In the genomic region with DNA sequence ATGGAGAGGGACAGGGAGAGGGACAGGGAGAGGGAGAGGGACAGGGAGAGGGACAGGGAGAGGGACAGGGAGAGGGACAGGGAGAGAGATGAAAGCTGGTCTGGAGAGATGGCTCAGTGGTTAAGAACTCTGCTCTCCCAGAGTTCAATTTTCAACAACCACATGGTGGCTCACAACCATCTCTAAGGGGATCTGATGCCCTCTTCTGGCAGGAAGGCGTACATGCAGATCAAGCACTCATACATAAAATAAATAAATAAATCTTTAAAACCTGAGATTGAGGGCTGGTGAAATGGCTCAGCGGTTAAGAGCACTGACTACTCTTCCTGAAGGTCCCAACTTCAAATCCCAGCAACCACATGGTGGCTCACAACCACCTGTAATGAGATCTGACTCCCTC, we compare ENCODE assay signal across 7 mouse cellular contexts. TPM values are rescaled to one million over a fixed set of nuclear protein-coding genes. Genes with fewer than 3 reads are reported as not detected.
A peak's percentile ranks its signal among the peaks of the same experiment; 100 is the strongest.
DNase-seq lines count a peak whose midpoint lies in the region; ATAC-seq and TF ChIP-seq lines count a peak whose summit lies in the region.
"Not testable (repeated sequence)": the region's sequence is repeated elsewhere in the genome, so short reads cannot be mapped to it uniquely, and the experiment has no call there.

No protein-coding gene starts in this region.

- H3K4me2 ChIP-seq in forebrain, embryonic 14.5 days (ENCODE audit: low read length); intestine, postnatal 0 days (replicated peaks; ENCODE audit: low read depth): not testable (repeated sequence)

- not testable (repeated sequence) for H3K9me3 ChIP-seq in forebrain, embryonic 14.5 days (replicated peaks; ENCODE audit: control insufficient read depth, low read length); intestine, postnatal 0 days (ENCODE audit: control insufficient read depth)

- not testable (repeated sequence) for TF ChIP-seq CTCF in brain, embryonic 14.5 days (IDR thresholded peaks at IDR 0.05; ENCODE audit: borderline replicate concordance, extremely low read depth, insufficient read depth, insufficient read length)
- TF ChIP-seq CTCF in intestine, postnatal 0 days (IDR thresholded peaks at IDR 0.05; ENCODE audit: low read depth) = peak; percentile 51
- TF ChIP-seq CTCF in left cerebral cortex, adult 2 months (IDR thresholded peaks at IDR 0.05) = peak; percentile 30

- DNase-seq in B cell, adult 2 months = peak; percentile 11 to 21
- DNase-seq in brain, embryonic 14.5 days (ENCODE audit: low read depth) = peak; percentile 5
- peak; percentile 2 for DNase-seq in forebrain, embryonic 14.5 days (ENCODE audit: low spot score)
- DNase-seq in left cerebral cortex, adult 2 months (ENCODE audit: extremely low spot score in 1 of 2, low spot score in 2 of 2) = not testable (repeated sequence)
- peak; percentile 30 for DNase-seq in lung, postnatal 36 days
- DNase-seq in retina, postnatal 1 day = peak; percentile 11

- 82% methylated on average over 2 of the region's 2 CpGs for WGBS in forebrain, embryonic 14.5 days
- 85% methylated on average over 2 of the region's 2 CpGs for WGBS in intestine, postnatal 0 days

- ATAC-seq in forebrain, embryonic 14.5 days; intestine, postnatal 0 days: not testable (repeated sequence)

- H3K27me3 ChIP-seq in forebrain, embryonic 14.5 days (replicated peaks; ENCODE audit: control insufficient read depth, insufficient read depth, low read length); intestine, postnatal 0 days (replicated peaks; ENCODE audit: control insufficient read depth, insufficient read depth, low read length): not testable (repeated sequence)

- not testable (repeated sequence) for H3K36me3 ChIP-seq in forebrain, embryonic 14.5 days (ENCODE audit: control insufficient read depth, insufficient read depth, low read length); intestine, postnatal 0 days (ENCODE audit: control insufficient read depth, insufficient read depth)

- not testable (repeated sequence) for H3K4me3 ChIP-seq in forebrain, embryonic 14.5 days (ENCODE audit: low read depth, low read length); intestine, postnatal 0 days (ENCODE audit: low read depth, low read length); left cerebral cortex, adult 2 months

- intact Hi-C loops in left cerebral cortex, adult 2 months (cut with DNase I) = not testable (repeated sequence)

- H3K27ac ChIP-seq in forebrain, embryonic 14.5 days (ENCODE audit: low read depth, low read length); intestine, postnatal 0 days (ENCODE audit: low read depth, low read length); left cerebral cortex, adult 2 months: not testable (repeated sequence)

- not testable (repeated sequence) for H3K4me1 ChIP-seq in forebrain, embryonic 14.5 days (ENCODE audit: control insufficient read depth, insufficient read depth, low read length); intestine, postnatal 0 days (replicated peaks; ENCODE audit: control insufficient read depth, insufficient read depth, low read length)

- not testable (repeated sequence) for H3K9ac ChIP-seq in forebrain, embryonic 14.5 days (ENCODE audit: low read length); intestine, postnatal 0 days (ENCODE audit: low read depth, low read length)

- TF ChIP-seq POLR2A in brain, embryonic 14.5 days (IDR thresholded peaks at IDR 0.05; ENCODE audit: borderline replicate concordance, extremely low read depth, insufficient read depth, insufficient read length, poor library complexity, severe bottlenecking) = not testable (repeated sequence)

RNA-seq across cellular contexts. Expression of a gene that starts 38.1 kb away (rescaled TPM):
- 9.4 and 10.1 TPM in 2 replicates for polyA plus RNA-seq in brain, embryonic 14.5 days (2012; rRNA removed)
- 4.9 and 6.8 TPM in 2 replicates for polyA plus RNA-seq in forebrain, embryonic 14.5 days (2014; fragmentation: Nextera tagmentation; extraction: Ambion mirVana)
- polyA plus RNA-seq in intestine, postnatal 0 days (2015; fragmentation: Nextera tagmentation; extraction: Ambion mirVana) = 0.17 and 0.33 TPM in 2 replicates
- total RNA-seq in left cerebral cortex, adult 2 months (2021) = 1 to 10 TPM; 4.6 to 5.5 TPM

RNA-seq across cellular contexts. Expression of a gene that starts 59.4 kb away (rescaled TPM):
- polyA plus RNA-seq in brain, embryonic 14.5 days (2012; rRNA removed) = 46.1 and 48.3 TPM in 2 replicates
- 6.2 and 8.4 TPM in 2 replicates for polyA plus RNA-seq in forebrain, embryonic 14.5 days (2014; fragmentation: Nextera tagmentation; extraction: Ambion mirVana)
- polyA plus RNA-seq in intestine, postnatal 0 days (2015; fragmentation: Nextera tagmentation; extraction: Ambion mirVana) = 0.65 and 0.68 TPM in 2 replicates
- total RNA-seq in left cerebral cortex, adult 2 months (2021) = 10 to 100 TPM; 69.5 to 76.4 TPM
